Mouse (Mus musculus): Measurements from ENCODE around the gene Tnni2. TPM values are rescaled to one million over a fixed set of nuclear protein-coding genes. Genes with fewer than 3 reads are reported as not detected.

Tnni2 gene
- total and polyA plus RNA-seq, 3 experiments, result 1.0 to 3.5 TPM; not detected in 1

DNA sequence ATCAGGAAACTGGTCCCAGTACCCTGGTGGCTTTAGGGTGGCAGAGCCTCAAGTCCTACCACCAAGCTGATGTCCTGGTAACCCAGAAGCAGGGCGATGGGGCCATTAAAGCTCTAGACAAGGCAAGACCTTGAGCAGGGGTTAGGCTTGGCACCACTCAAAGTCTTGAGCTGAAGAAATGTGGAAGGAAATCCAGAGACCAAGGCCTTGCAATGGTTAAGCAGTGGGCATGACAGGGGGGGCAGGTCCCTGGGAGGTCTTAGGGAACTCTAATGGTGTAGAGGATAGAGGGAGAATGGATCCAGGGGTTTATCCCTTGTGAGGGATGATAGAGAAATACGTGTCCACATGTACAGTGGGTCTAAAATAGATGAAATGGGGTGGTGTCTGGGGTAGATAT is 31.9 kb downstream of the Tnni2 start:
- TF ChIP-seq POLR2AphosphoS5 (IDR thresholded peaks at IDR 0.05; ENCODE audit: insufficient replicate concordance, low read depth, low read length) (no peak), GATA2 (IDR thresholded peaks at IDR 0.05; ENCODE audit: borderline replicate concordance, low read depth, low read length) (no peak), GATA1 (IDR thresholded peaks at IDR 0.05; ENCODE audit: borderline replicate concordance, low read length) (no peak), TAL1 (conservative IDR thresholded peaks at IDR 0.05; ENCODE audit: low read depth, low read length) (no peak), CTCF (IDR thresholded peaks at IDR 0.05; ENCODE audit: low read depth, low read length) (no peak)

DNA sequence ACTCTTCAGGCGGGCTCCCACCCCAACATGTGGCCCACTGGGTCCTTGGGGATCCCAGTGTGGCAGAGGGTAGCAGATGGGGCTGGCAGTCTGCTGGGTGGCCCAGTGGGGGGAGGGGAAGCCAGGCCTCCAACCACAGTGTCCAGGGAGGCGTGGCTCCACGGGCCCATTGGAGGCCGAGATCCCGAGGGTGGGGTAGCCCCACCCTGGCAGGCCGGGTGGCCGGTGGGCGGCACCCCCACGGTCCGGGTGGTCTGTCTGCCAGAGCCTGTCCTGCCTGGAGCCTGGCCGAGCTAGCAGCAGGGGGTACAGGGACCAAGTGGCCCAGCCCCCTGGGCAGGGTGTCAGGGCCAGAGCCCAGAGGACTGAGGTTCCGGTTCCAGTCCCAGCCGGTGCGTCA is 33.2 kb downstream of the Tnni2 start:
- DNase-seq (ENCODE audit: low spot score) (no peak), ATAC-seq (ENCODE audit: extremely low read depth, insufficient number of reproducible peaks, low FRiP score, poor library complexity, severe bottlenecking) (no peak)
- Histone ChIP-seq H3K4me3 (ENCODE audit: low read depth, low read length) (no peak overlapping the region), H3K27me3 (ENCODE audit: insufficient read depth, low read length) (peaks cover 47% of the 10 kb centered on the region), H3K9me3 (replicated peaks) (no peaks in the 10 kb centered on the region), H3K4me1 (ENCODE audit: insufficient read depth, low read depth, low read length) (no peaks in the 10 kb centered on the region), H3K36me3 (replicated peaks) (no peaks in the 10 kb centered on the region)
- TF ChIP-seq TAL1 (conservative IDR thresholded peaks at IDR 0.05; ENCODE audit: low read depth, low read length), result no peak
- TF ChIP-seq POLR2AphosphoS5 (IDR thresholded peaks at IDR 0.05; ENCODE audit: insufficient replicate concordance, low read depth, low read length), result no peak
- TF ChIP-seq GATA1 (IDR thresholded peaks at IDR 0.05; ENCODE audit: borderline replicate concordance, low read length), result no peak
- TF ChIP-seq CTCF (IDR thresholded peaks at IDR 0.05; ENCODE audit: low read depth, low read length), result no peak
- no peak for TF ChIP-seq GATA2 (IDR thresholded peaks at IDR 0.05; ENCODE audit: borderline replicate concordance, low read depth, low read length)

More for the DNA sequence above, 31.9 kb downstream of the Tnni2 start:
- ATAC-seq (ENCODE audit: extremely low read depth, insufficient number of reproducible peaks, low FRiP score, poor library complexity, severe bottlenecking), result no peak
- no peaks in the 10 kb centered on the region for H3K36me3 ChIP-seq (replicated peaks)
- peaks cover 47% of the 10 kb centered on the region for H3K27me3 ChIP-seq (ENCODE audit: insufficient read depth, low read length)
- H3K9me3 ChIP-seq (replicated peaks), result no peaks in the 10 kb centered on the region
- no peak overlapping the region for H3K4me3 ChIP-seq (ENCODE audit: low read depth, low read length)
- no peak for DNase-seq (ENCODE audit: low spot score)
- no peaks in the 10 kb centered on the region for H3K4me1 ChIP-seq (ENCODE audit: insufficient read depth, low read depth, low read length)

DNA sequence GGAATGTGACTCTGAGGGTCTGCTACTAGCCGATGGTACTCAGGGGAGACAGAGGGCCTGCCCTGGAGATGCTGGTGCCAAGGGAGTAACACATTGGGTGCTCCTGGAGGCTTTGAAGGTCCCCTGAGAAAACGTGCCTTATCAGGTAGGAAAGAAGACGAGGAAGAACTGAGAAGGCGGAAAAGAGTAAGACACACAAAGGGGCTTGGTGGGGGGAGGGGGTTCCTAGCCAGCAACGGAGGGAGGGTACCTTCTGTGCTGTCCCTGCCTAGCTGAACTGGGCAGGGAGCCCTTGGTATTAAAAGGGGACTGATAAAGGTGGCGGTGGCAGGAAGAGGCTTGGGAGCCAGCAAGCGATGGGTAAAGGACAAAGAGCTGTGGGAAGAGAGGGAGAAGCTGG is 34.0 kb downstream of the Tnni2 start:
- Histone ChIP-seq H3K27me3 (ENCODE audit: insufficient read depth, low read length) (peaks cover 48% of the 10 kb centered on the region), H3K36me3 (replicated peaks) (no peaks in the 10 kb centered on the region), H3K4me1 (ENCODE audit: insufficient read depth, low read depth, low read length) (no peaks in the 10 kb centered on the region)

DNA sequence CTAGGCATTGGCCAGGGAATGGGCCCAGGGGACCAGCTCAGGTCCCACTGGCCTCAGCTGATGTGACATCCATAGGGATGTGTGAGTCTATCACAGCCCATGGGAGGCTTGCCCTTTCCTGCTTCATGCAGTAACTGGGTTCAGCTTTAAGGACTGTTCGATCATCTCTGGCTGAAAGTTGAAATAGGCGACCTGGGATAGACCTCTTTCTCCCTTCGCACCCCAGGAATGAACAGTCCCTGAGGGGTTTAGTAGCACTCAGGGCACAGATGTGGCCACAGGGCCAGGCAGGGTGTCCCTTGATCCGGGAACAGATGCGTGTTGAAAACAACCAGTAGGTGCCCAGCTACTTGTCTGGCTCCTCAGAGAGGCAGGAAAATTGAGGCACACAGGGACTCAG is 34.7 kb downstream of the Tnni2 start:
- ATAC-seq (ENCODE audit: extremely low read depth, insufficient number of reproducible peaks, low FRiP score, poor library complexity, severe bottlenecking), result no peak
- Histone ChIP-seq H3K36me3 (replicated peaks) (no peaks in the 10 kb centered on the region), H3K4me3 (ENCODE audit: low read depth, low read length) (no peak overlapping the region), H3K4me1 (ENCODE audit: insufficient read depth, low read depth, low read length) (no peaks in the 10 kb centered on the region), H3K27me3 (ENCODE audit: insufficient read depth, low read length) (peaks cover 44% of the 10 kb centered on the region), H3K9me3 (replicated peaks) (no peaks in the 10 kb centered on the region)
- no peak for TF ChIP-seq GATA2 (IDR thresholded peaks at IDR 0.05; ENCODE audit: borderline replicate concordance, low read depth, low read length)
- no peak for TF ChIP-seq POLR2AphosphoS5 (IDR thresholded peaks at IDR 0.05; ENCODE audit: insufficient replicate concordance, low read depth, low read length)
- TF ChIP-seq CTCF (IDR thresholded peaks at IDR 0.05; ENCODE audit: low read depth, low read length), result no peak
- TF ChIP-seq TAL1 (conservative IDR thresholded peaks at IDR 0.05; ENCODE audit: low read depth, low read length), result no peak
- TF ChIP-seq GATA1 (IDR thresholded peaks at IDR 0.05; ENCODE audit: borderline replicate concordance, low read length), result no peak
- no peak for DNase-seq (ENCODE audit: low spot score)

More for the DNA sequence above, 34.0 kb downstream of the Tnni2 start:
- ATAC-seq (ENCODE audit: extremely low read depth, insufficient number of reproducible peaks, low FRiP score, poor library complexity, severe bottlenecking), result no peak
- H3K4me3 ChIP-seq (ENCODE audit: low read depth, low read length), result no peak overlapping the region
- no peak for DNase-seq (ENCODE audit: low spot score)
- TF ChIP-seq CTCF (IDR thresholded peaks at IDR 0.05; ENCODE audit: low read depth, low read length) (no peak), GATA1 (IDR thresholded peaks at IDR 0.05; ENCODE audit: borderline replicate concordance, low read length) (no peak), POLR2AphosphoS5 (IDR thresholded peaks at IDR 0.05; ENCODE audit: insufficient replicate concordance, low read depth, low read length) (no peak), GATA2 (IDR thresholded peaks at IDR 0.05; ENCODE audit: borderline replicate concordance, low read depth, low read length) (no peak), TAL1 (conservative IDR thresholded peaks at IDR 0.05; ENCODE audit: low read depth, low read length) (no peak)
- H3K9me3 ChIP-seq (replicated peaks), result no peaks in the 10 kb centered on the region

DNA sequence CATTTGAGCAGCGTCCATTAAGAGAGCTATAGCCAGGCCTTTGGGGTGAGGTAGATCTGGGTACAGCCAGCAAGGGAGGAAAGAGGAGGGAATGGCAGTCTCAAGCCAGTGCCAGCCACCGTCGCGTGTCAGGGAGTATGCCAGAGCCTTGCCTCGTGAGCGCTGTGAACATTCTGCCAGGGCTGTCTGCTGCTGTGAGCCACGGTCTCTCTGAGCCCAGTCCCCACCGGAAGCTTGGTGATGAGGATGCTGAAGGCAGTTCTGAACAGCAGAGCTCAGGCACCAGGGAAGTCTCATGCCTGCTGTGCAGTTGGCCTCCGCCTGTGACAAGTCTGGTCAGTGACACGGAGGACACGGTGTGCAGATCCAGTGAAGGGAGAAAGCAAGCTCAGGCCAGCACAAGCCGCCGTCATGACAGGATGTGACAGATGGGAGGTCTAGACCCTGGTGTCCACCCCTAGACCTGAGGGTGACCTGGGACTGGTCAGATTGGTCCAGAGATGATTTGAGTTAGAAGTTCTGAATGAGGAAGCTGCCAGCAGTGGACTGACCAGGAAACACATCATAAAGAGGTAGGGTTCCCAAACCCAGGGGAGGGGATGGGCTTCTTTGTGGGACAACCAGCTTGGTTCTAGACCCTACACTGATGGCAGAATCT is 35.3 kb downstream of the Tnni2 start:
- Histone ChIP-seq H3K27me3 (ENCODE audit: insufficient read depth, low read length) (peaks cover 38% of the 10 kb centered on the region), H3K4me3 (ENCODE audit: low read depth, low read length) (no peak overlapping the region), H3K4me1 (ENCODE audit: insufficient read depth, low read depth, low read length) (no peaks in the 10 kb centered on the region), H3K9me3 (replicated peaks) (no peaks in the 10 kb centered on the region), H3K36me3 (replicated peaks) (no peaks in the 10 kb centered on the region)
- ATAC-seq (ENCODE audit: extremely low read depth, insufficient number of reproducible peaks, low FRiP score, poor library complexity, severe bottlenecking) (no peak), DNase-seq (ENCODE audit: low spot score) (no peak)
- no peak for TF ChIP-seq POLR2AphosphoS5 (IDR thresholded peaks at IDR 0.05; ENCODE audit: insufficient replicate concordance, low read depth, low read length)
- TF ChIP-seq GATA1 (IDR thresholded peaks at IDR 0.05; ENCODE audit: borderline replicate concordance, low read length), result no peak
- no peak for TF ChIP-seq TAL1 (conservative IDR thresholded peaks at IDR 0.05; ENCODE audit: low read depth, low read length)
- TF ChIP-seq GATA2 (IDR thresholded peaks at IDR 0.05; ENCODE audit: borderline replicate concordance, low read depth, low read length), result no peak
- no peak for TF ChIP-seq CTCF (IDR thresholded peaks at IDR 0.05; ENCODE audit: low read depth, low read length)

DNA sequence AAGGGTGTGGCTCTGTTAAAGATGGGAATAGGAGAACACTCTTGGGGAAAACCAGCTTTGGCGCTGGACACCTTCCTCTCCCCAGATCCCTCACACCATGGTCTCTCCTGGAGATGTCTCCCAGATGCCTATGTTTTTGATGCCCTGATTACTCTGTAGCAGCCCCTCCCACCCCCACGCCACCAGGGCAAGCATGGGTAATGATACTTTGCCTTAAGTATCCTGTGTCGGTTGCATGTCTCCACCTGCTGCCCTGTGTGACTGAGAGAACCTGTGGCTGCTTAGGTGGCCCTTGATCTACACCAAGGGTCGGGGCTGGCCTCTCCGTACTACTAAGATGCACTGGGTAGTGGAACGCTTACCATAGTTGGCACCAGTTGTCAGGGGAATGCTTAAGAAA is 36.4 kb downstream of the Tnni2 start:
- ATAC-seq (ENCODE audit: extremely low read depth, insufficient number of reproducible peaks, low FRiP score, poor library complexity, severe bottlenecking) (no peak), DNase-seq (ENCODE audit: low spot score) (no peak)
- peaks cover 31% of the 10 kb centered on the region for H3K27me3 ChIP-seq (ENCODE audit: insufficient read depth, low read length)
- H3K4me1 ChIP-seq (ENCODE audit: insufficient read depth, low read depth, low read length), result no peaks in the 10 kb centered on the region
- TF ChIP-seq POLR2AphosphoS5 (IDR thresholded peaks at IDR 0.05; ENCODE audit: insufficient replicate concordance, low read depth, low read length) (no peak), CTCF (IDR thresholded peaks at IDR 0.05; ENCODE audit: low read depth, low read length) (no peak), TAL1 (conservative IDR thresholded peaks at IDR 0.05; ENCODE audit: low read depth, low read length) (no peak), GATA2 (IDR thresholded peaks at IDR 0.05; ENCODE audit: borderline replicate concordance, low read depth, low read length) (no peak)
- no peaks in the 10 kb centered on the region for H3K9me3 ChIP-seq (replicated peaks)
- H3K4me3 ChIP-seq (ENCODE audit: low read depth, low read length), result no peak overlapping the region
- H3K36me3 ChIP-seq (replicated peaks), result no peaks in the 10 kb centered on the region

All from G1E (cell line).